Mouse (Mus musculus) hindbrain, embryonic 15.5 days (tissue): ENCODE measurements at regions not wholly inside any gene's neighbourhood (a gene's known extent, or its start where the extent isn't known, plus 50 kb on each side); places are given as distances from the start of the nearest gene placed in this dataset.

Experiments
- ATAC-seq: fragments of 200-750 bp; cut with Nextera tagmentation; 2 replicates; pipeline ENCODE4 v1.8.0; 2017; ENCODE audit warnings: low read depth, moderate number of reproducible peaks, moderate TSS enrichment; ENCODE audit not compliant: low FRiP score
- H3K27ac ChIP-seq: fragments of 300-500 bp; sonication (generic); replicated peaks from 2 replicates; pipeline ENCODE4 v1.5.1; 2015; ENCODE audit warnings: mild to moderate bottlenecking, inconsistent platforms
- H3K27me3 ChIP-seq: fragments of 300-500 bp; sonication (generic); 2 replicates; pipeline ENCODE4 v1.6.1; 2015; ENCODE audit warnings: control low read depth, inconsistent platforms
- H3K36me3 ChIP-seq: fragments of 300-500 bp; sonication (generic); 2 replicates; pipeline ENCODE4 v1.6.1; 2015; ENCODE audit warnings: control low read depth, inconsistent platforms
- H3K4me1 ChIP-seq: fragments of 300-500 bp; sonication (generic); replicated peaks from 2 replicates; pipeline ENCODE4 v1.6.1; 2015; ENCODE audit warnings: control low read depth, inconsistent platforms
- H3K4me2 ChIP-seq: fragments of 300-500 bp; sonication (generic); 2 replicates; pipeline ENCODE4 v1.6.1; 2015; ENCODE audit warnings: moderate library complexity, mild to moderate bottlenecking, inconsistent platforms
- H3K4me3 ChIP-seq: fragments of 300-500 bp; sonication (generic); 2 replicates; pipeline ENCODE4 v1.5.1; 2015; ENCODE audit warnings: mild to moderate bottlenecking, inconsistent platforms
- H3K9ac ChIP-seq: fragments of 300-500 bp; sonication (generic); 2 replicates; pipeline ENCODE4 v1.6.1; 2015; ENCODE audit warnings: inconsistent platforms
- H3K9me3 ChIP-seq: fragments of 300-500 bp; sonication (generic); 2 replicates; pipeline ENCODE4 v1.6.1; 2016; ENCODE audit warnings: control low read depth, inconsistent platforms
- WGBS: fragments of 180-500 bp; shearing (Covaris S2); methylation state at CpG from one replicate; pipeline ENCODE4 v1.1.7; 2015; 5-methylcytosine and 5-hydroxymethylcytosine counted together

DNA sequence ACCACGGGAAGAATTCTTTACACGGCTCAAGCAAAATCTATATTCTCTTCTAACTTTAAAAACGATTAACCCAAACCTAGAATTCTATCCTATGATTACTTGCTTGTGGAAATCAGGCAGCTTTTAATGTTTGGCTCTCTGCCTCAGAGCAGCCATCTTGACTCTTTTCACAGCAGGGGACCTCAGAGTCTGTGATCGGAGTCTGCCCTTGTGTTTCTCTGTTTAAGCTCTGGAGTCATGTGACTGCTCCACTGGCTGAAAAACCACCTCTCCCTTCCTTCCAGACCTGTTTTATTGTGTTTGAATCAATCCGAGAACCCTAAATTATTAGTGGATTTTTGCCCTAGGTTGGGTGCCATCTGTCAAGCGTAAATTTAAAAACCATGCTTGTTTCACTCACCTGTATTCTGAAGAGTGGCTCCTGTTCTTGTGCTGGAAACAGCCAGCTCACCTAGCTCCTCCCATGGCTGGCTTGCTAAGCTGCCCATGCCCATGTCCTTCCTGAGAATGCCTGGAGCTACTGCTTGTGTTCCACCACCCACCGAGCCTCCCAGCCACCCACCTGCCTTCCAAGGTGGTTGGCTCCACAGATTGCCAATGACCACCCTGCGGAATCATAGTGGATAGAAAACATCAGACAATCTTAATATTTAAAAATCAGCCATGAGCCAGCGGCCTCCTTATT is 62.6 kb downstream of the Perp start:
- ATAC-seq: no peak
- H3K4me1 ChIP-seq: no peaks in the 10 kb centered on the region
- no peaks in the 10 kb centered on the region for H3K9me3 ChIP-seq
- H3K4me2 ChIP-seq: no peak overlapping the region
- H3K4me3 ChIP-seq: no peak overlapping the region
- H3K27me3 ChIP-seq: no peaks in the 10 kb centered on the region
- no peak overlapping the region for H3K9ac ChIP-seq
- no peaks in the 10 kb centered on the region for H3K36me3 ChIP-seq
- WGBS: 87% methylated on average over 9 of the region's 9 CpGs
- H3K27ac ChIP-seq: no peak overlapping the region

DNA sequence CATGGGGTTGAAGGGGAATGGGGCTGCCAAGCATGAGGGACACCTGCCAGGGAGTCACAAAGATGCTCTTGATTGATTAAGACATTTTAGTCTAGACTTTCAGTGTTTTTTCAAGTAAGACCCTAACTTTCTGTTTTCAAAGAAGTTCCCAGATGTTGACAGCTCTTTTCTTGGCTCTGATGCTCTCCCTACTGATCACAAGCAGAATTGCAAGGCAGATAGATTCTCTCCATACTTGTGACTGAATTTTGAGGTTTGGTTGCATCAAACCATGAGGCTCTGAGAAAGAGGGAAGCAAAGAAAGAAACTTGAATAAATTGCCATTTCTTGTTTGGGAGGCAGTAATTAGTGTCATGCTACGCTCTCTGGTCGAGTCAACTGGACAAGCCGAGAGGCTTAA is 64.5 kb downstream of the Perp start:
- no peaks in the 10 kb centered on the region for H3K36me3 ChIP-seq
- H3K27ac ChIP-seq: no peak overlapping the region
- WGBS: 86% methylated on average over 3 of the region's 3 CpGs
- H3K27me3 ChIP-seq: no peaks in the 10 kb centered on the region
- ATAC-seq: no peak
- H3K4me3 ChIP-seq: no peak overlapping the region
- no peak overlapping the region for H3K4me2 ChIP-seq
- H3K9me3 ChIP-seq: no peaks in the 10 kb centered on the region
- H3K9ac ChIP-seq: no peak overlapping the region
- H3K4me1 ChIP-seq: no peaks in the 10 kb centered on the region

DNA sequence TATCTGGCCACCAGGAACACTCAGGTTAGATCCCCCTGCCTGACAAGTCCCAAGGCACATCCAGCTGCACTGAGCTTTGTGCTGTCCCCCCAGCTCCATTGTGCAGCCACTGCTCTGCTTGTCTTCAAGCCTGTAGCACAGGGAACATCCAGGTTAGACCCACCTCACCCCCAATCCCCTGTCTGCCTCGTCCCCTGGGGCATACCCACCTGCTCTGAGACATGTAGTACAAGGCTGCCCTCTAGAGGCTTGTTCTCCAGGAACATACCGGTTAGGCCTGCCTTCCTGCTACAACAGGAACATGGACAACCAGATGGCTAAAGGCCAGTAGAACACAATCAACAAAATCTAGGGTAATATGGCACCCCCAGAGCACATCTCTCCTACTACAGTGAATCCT is 66.1 kb downstream of the Perp start:
- H3K27ac ChIP-seq: no peak overlapping the region
- H3K9ac ChIP-seq: no peak overlapping the region
- H3K4me1 ChIP-seq: no peaks in the 10 kb centered on the region
- H3K4me2 ChIP-seq: no peak overlapping the region
- no peak for ATAC-seq
- no peaks in the 10 kb centered on the region for H3K36me3 ChIP-seq
- WGBS: 5% methylated on average over 2 of the region's 2 CpGs
- no peak overlapping the region for H3K4me3 ChIP-seq
- no peaks in the 10 kb centered on the region for H3K27me3 ChIP-seq
- H3K9me3 ChIP-seq: no peaks in the 10 kb centered on the region

DNA sequence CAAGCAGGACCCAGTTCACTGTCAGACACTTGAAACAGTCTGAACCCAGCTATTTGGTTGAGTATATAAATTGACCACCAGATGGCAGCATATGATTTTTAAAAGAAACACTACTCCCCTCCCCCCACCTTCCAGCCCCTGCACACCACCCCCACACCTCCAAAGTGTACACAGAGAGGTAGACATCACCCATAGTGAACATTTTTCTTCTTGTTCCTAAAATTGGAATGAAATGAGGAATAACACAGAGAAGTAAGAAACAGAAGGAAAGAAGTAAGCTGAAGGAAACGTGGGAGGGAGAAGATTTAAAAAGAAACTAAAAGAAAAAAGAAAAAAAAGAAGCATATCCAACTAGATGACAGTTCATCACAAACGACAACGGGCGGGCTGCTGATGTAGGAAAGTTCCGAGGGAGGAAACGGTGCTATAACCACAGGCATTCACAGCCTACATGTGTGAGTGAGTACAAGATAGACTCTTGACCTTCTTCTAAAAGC is 72.3 kb downstream of the Perp start:
- no peaks in the 10 kb centered on the region for H3K4me1 ChIP-seq
- H3K9me3 ChIP-seq: no peaks in the 10 kb centered on the region
- WGBS: 73% methylated on average over 6 of the region's 6 CpGs
- H3K27me3 ChIP-seq: no peaks in the 10 kb centered on the region
- no peak overlapping the region for H3K27ac ChIP-seq
- no peak overlapping the region for H3K9ac ChIP-seq
- H3K4me3 ChIP-seq: no peak overlapping the region
- ATAC-seq: peak; percentile 51; the same call in 1 of the 2 replicates
- no peak overlapping the region for H3K4me2 ChIP-seq
- no peaks in the 10 kb centered on the region for H3K36me3 ChIP-seq

DNA sequence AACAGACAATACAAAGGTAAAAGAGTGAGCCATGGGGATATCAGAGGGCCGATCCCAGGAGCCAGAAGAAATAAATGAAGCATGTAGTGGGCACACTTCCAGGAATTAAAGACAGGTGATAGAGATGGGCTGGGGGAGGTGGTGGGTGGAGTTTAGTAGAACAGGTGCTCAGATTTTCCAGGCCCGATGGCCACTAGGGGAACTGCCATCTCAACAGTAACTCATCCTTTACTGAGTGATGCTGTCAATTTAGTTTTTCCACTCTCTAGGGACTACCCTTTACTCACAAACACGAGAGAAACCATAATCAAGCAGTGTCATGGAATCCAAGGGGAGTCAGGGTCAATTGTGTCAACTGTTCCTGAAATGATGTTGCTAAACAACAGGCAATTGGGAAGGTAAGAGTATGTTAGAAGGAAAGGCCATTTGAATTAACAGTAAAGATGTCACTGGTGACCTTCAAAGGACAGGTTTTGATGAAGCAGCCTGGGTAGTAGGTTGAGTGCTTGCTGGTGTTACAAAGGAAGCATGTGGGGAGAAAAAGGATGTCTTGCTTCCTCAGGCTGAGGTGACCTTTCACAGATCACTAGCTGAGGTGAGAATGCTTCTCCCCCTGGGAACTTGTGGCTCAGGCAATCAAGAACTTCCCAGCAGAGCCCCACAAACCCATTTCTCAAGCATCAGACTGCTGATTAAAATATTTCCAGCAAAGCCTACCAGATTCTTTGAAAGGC is 78.4 kb downstream of the Perp start:
- H3K4me1 ChIP-seq: no peaks in the 10 kb centered on the region
- H3K36me3 ChIP-seq: no peaks in the 10 kb centered on the region
- no peak for ATAC-seq
- no peak overlapping the region for H3K4me2 ChIP-seq
- H3K27ac ChIP-seq: no peak overlapping the region
- H3K9ac ChIP-seq: no peak overlapping the region
- H3K4me3 ChIP-seq: no peak overlapping the region
- no peaks in the 10 kb centered on the region for H3K27me3 ChIP-seq
- H3K9me3 ChIP-seq: no peaks in the 10 kb centered on the region
- 74% methylated on average over 3 of the region's 3 CpGs for WGBS

DNA sequence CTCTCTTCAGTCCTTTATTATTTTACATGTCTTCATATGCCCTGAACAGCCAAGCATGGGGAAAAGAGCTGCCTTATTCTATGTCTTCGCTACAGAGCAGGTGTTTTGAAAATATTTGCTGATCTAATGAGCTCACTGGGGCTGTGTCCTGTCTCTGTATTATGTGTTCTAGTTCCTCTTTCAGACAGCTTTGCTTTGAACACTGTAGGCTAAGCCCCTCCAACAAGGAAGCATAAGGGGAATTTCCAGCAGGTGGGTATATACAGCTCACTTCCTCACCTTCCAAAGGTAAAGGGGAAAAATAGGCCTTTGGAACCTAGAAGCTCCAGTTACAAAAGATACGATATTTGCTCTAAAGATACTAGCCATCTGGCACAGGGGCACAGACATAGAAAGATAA is 83.0 kb downstream of the Perp start:
- no peaks in the 10 kb centered on the region for H3K4me1 ChIP-seq
- H3K36me3 ChIP-seq: no peaks in the 10 kb centered on the region
- H3K9ac ChIP-seq: no peak overlapping the region
- WGBS: 92% methylated on average over 2 of the region's 2 CpGs
- no peaks in the 10 kb centered on the region for H3K27me3 ChIP-seq
- ATAC-seq: no peak
- H3K27ac ChIP-seq: no peak overlapping the region
- H3K9me3 ChIP-seq: no peaks in the 10 kb centered on the region
- no peak overlapping the region for H3K4me3 ChIP-seq
- H3K4me2 ChIP-seq: no peak overlapping the region

DNA sequence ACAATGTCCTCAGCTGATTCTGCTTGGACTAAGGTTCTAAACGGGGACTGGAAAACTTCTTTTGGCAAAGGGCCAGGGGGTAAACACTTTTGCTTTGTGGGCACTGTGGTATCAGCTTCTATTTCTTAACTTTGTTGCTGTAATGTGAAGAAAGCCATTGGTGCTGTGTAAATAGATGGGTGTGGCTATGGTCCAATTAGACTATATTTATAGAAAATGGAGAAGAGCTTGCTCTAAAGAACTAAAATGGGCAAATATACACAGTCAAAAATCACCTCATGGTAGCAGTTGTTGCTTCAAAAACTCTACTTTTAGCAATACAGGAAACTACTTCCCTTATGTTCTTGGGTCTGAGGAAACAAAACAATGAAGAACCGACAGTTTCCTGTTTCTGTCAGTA is 84.1 kb downstream of the Tnfaip3 start:
- H3K4me2 ChIP-seq: no peak overlapping the region
- no peak overlapping the region for H3K9ac ChIP-seq
- no peaks in the 10 kb centered on the region for H3K9me3 ChIP-seq
- whole genome bisulfite sequencing: 60% methylated on average over 2 of the region's 2 CpGs
- H3K27me3 ChIP-seq: no peaks in the 10 kb centered on the region
- no peak overlapping the region for H3K4me3 ChIP-seq
- no peak overlapping the region for H3K27ac ChIP-seq
- H3K4me1 ChIP-seq: no peaks in the 10 kb centered on the region
- no peaks in the 10 kb centered on the region for H3K36me3 ChIP-seq
- no peak for ATAC-seq

DNA sequence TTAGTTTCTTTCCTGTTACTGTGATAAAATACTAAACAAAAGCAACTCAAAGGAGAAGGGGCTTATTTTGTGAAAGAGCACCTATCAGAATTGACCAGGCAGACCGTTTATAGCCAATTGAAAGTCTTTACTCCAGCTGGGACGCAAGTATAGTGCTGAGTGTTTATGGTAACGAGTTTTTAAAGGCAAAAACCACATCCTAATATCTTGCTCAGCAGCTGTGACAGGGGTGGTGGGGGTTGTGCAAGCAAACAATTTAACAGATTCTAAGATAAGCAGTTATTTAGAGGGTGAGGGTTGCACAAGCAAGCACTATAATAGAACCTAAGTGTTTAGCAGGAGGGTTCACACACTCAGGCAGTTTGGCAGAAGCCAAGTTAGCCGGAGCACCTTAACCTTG is 74.0 kb downstream of the Tnfaip3 start:
- ATAC-seq: no peak
- 82% methylated on average over 4 of the region's 4 CpGs for WGBS
- no peak overlapping the region for H3K4me3 ChIP-seq

DNA sequence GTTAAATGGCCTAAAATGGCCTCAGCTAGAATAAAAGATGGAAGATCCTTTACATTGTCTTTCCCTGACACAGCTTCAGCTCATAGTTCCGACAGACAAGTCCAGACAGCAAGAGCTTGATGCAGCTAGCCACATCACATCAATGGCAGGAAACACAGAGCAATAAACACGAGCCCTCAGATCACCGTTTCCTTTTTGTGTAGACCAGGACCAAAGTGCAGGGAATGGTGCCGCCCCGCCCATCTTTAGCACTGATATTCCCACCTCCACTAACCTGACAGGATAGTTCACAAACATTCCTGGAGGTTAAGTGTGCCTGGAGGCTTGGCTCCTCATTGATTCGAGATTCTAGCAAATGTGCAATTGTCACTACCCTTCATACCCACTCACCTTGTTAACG is 73.5 kb downstream of the Tnfaip3 start:
- no peaks in the 10 kb centered on the region for H3K9me3 ChIP-seq
- no peak overlapping the region for H3K9ac ChIP-seq
- no peaks in the 10 kb centered on the region for H3K27me3 ChIP-seq
- no peaks in the 10 kb centered on the region for H3K36me3 ChIP-seq
- no peaks in the 10 kb centered on the region for H3K4me1 ChIP-seq
- H3K4me2 ChIP-seq: no peak overlapping the region
- H3K4me3 ChIP-seq: no peak overlapping the region
- H3K27ac ChIP-seq: no peak overlapping the region
- ATAC-seq: no peak
- WGBS: 89% methylated on average over 7 of the region's 7 CpGs

More for the DNA sequence above, 74.0 kb downstream of the Tnfaip3 start:
- H3K27ac ChIP-seq: no peak overlapping the region
- no peaks in the 10 kb centered on the region for H3K4me1 ChIP-seq
- H3K27me3 ChIP-seq: no peaks in the 10 kb centered on the region
- no peaks in the 10 kb centered on the region for H3K9me3 ChIP-seq
- H3K36me3 ChIP-seq: no peaks in the 10 kb centered on the region
- no peak overlapping the region for H3K9ac ChIP-seq
- no peak overlapping the region for H3K4me2 ChIP-seq

DNA sequence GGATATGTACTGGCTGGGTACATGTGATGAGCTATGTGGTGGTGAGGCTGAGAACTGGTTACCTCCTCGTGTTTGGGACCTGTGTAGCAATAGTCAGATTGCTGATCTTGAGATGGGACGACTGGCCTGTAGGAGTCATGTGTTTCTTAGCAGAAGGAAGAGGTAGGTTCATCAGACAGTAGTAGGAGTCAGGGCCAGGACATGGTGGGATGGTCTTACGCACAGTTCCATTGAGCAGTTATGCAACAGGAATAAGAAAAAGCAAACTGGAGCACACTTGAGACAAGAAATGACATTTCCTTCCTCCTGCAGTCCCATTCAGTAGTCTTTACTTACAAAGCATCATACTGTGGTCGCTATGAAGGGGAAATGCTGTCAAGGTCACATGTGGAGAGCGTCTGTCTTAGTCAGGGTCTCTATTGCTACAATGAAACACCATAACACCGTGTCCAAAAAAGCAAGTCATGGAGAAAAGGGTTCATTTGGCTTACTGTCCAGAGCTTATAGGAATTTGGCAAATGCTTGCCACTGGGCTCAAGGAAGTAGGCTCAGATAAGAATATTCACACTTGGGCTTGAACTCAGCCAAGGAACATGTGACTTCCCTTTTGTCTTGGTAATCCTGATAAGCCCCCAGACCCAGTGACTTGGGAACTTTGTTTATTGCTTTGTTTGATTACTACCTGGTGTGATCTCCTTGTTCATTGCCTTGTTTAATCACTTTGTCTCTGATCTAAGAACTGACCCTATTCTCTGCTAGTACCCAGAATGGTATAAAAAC is 72.0 kb downstream of the Tnfaip3 start:
- Histone ChIP-seq H3K4me3 (no peak overlapping the region), H3K9ac (no peak overlapping the region), H3K4me1 (no peaks in the 10 kb centered on the region), H3K4me2 (no peak overlapping the region), H3K27ac (no peak overlapping the region), H3K27me3 (no peaks in the 10 kb centered on the region), H3K9me3 (no peaks in the 10 kb centered on the region), H3K36me3 (no peaks in the 10 kb centered on the region)
- 80% methylated on average over 6 of the region's 6 CpGs for WGBS
- ATAC-seq: no peak

DNA sequence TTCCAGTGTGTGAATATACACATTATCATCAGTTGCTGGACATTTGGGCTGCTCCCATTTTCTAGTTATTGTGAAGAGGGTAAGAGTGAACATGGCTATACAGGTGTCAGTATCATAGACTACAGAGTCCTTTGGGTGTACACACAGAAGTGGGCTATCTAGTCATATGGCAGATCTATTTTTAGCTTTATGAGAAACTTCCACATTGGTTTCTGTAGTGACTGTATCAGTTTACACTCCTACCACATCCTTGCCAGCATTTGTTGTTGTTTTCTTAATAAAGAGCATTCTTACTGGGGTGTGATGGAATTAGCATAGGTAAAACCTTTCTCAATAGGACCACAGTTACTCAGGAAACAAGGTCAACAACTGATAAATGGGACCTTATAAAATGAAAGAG is 68.7 kb downstream of the Tnfaip3 start:
- no peaks in the 10 kb centered on the region for H3K9me3 ChIP-seq
- no peak overlapping the region for H3K27ac ChIP-seq
- H3K36me3 ChIP-seq: no peaks in the 10 kb centered on the region
- no peak for ATAC-seq
- no peaks in the 10 kb centered on the region for H3K27me3 ChIP-seq
- H3K4me1 ChIP-seq: no peaks in the 10 kb centered on the region
- no peak overlapping the region for H3K9ac ChIP-seq
- no peak overlapping the region for H3K4me2 ChIP-seq
- H3K4me3 ChIP-seq: no peak overlapping the region
